Mouse (Mus musculus) MEL (cell line): ENCODE measurements around the gene Gm340. TPM values are rescaled to one million over a fixed set of nuclear protein-coding genes. Genes with fewer than 3 reads are reported as not detected.

ENCODE experiments used
- DNase-seq: peaks from one replicate; pipeline ENCODE4 v3.0.0; 2011; ENCODE audit warnings: low read depth, low spot score
- H3K27ac ChIP-seq: 2 replicates; pipeline ENCODE4 v1.5.1; 2012; ENCODE audit warnings: low read depth, mild to moderate bottlenecking, control low read depth, low read length, moderate library complexity; ENCODE audit not compliant: control insufficient read depth
- H3K27me3 ChIP-seq, 2 experiments: fragments of 150-350 bp in 1 of 2; sonication (generic) in 1 of 2; 2 replicates each; pipeline ENCODE4 v1.6.1; 2012; ENCODE audit warnings: low read length in 2 of 2, mild to moderate bottlenecking in 2 of 2, improper control_type of control experiment in 1 of 2, moderate library complexity in 1 of 2; ENCODE audit not compliant: insufficient read depth in 2 of 2, control insufficient read depth in 1 of 2
- H3K36me3 ChIP-seq, 2 experiments: 2 replicates each; pipeline ENCODE4 v1.6.1; 2012 to 2014; ENCODE audit warnings: low read length in 2 of 2, improper control_type of control experiment in 1 of 2, inconsistent platforms in 1 of 2, mild to moderate bottlenecking in 1 of 2; ENCODE audit not compliant: insufficient read depth in 2 of 2, control insufficient read depth in 1 of 2
- H3K4me1 ChIP-seq, 2 experiments: fragments of 150-350 bp in 1 of 2; sonication (generic) in 1 of 2; 2 replicates each; pipeline ENCODE4 v1.6.1; 2012; ENCODE audit warnings: low read length in 2 of 2, improper control_type of control experiment in 1 of 2, mild to moderate bottlenecking in 1 of 2; ENCODE audit not compliant: insufficient read depth in 2 of 2, control insufficient read depth in 1 of 2
- H3K4me3 ChIP-seq, 2 experiments: fragments of 150-350 bp in 1 of 2; sonication (generic) in 1 of 2; 2 replicates each; pipeline ENCODE4 v1.5.1; 2012; ENCODE audit warnings: low read depth in 2 of 2, low read length in 2 of 2, mild to moderate bottlenecking in 2 of 2, moderate library complexity in 2 of 2, control low read depth in 1 of 2, improper control_type of control experiment in 1 of 2; ENCODE audit not compliant: control insufficient read depth in 1 of 2, insufficient read depth in 1 of 2
- H3K79me2 ChIP-seq: 2 replicates; pipeline ENCODE4 v1.6.1; 2012; ENCODE audit warnings: mild to moderate bottlenecking, low read length, moderate library complexity; ENCODE audit not compliant: control insufficient read depth, poor library complexity, insufficient read depth
- H3K9ac ChIP-seq: 2 replicates; pipeline ENCODE4 v1.6.1; 2012; ENCODE audit warnings: low read depth, mild to moderate bottlenecking, control low read depth, low read length, moderate library complexity; ENCODE audit not compliant: control insufficient read depth, poor library complexity, severe bottlenecking
- H3K9me3 ChIP-seq: fragments of 150-350 bp; sonication (generic); replicated peaks from 2 replicates; pipeline ENCODE4 v1.6.1; 2012; ENCODE audit warnings: mild to moderate bottlenecking, low read length, improper control_type of control experiment, moderate library complexity; ENCODE audit not compliant: insufficient read depth
- BHLHE40 ChIP-seq: IDR thresholded peaks from 2 replicates; pipeline ENCODE4 v1.6.1; 2012; ENCODE audit warnings: low read depth, mild to moderate bottlenecking, inconsistent platforms, low read length, improper control_type of control experiment, borderline replicate concordance
- CHD1 ChIP-seq: IDR thresholded peaks from 2 replicates; pipeline ENCODE4 v1.6.1; 2012; ENCODE audit warnings: low read depth, mild to moderate bottlenecking, inconsistent platforms, low read length, improper control_type of control experiment
- CHD2 ChIP-seq: IDR thresholded peaks from 2 replicates; pipeline ENCODE4 v1.6.1; 2011; ENCODE audit warnings: low read length, improper control_type of control experiment
- E2F4 ChIP-seq: IDR thresholded peaks from 2 replicates; pipeline ENCODE4 v1.6.1; 2011; ENCODE audit warnings: low read depth, low read length, improper control_type of control experiment, borderline replicate concordance
- ELF1 ChIP-seq: IDR thresholded peaks from 2 replicates; pipeline ENCODE4 v1.6.1; 2014; ENCODE audit warnings: low read depth, mild to moderate bottlenecking, inconsistent platforms, low read length, improper control_type of control experiment, moderate library complexity
- EP300 ChIP-seq, 2 experiments: IDR thresholded peaks; 2 replicates each; pipeline ENCODE4 v1.6.1; 2011; ENCODE audit warnings: improper control_type of control experiment in 2 of 2, low read length in 2 of 2, low read depth in 1 of 2, mild to moderate bottlenecking in 1 of 2
- ETS1 ChIP-seq: IDR thresholded peaks from 2 replicates; pipeline ENCODE4 v1.6.1; 2012; ENCODE audit warnings: low read depth, mild to moderate bottlenecking, inconsistent platforms, low read length, improper control_type of control experiment, moderate library complexity
- GABPA ChIP-seq: IDR thresholded peaks from 2 replicates; pipeline ENCODE4 v1.6.1; 2012; ENCODE audit warnings: low read depth, mild to moderate bottlenecking, inconsistent platforms, low read length, improper control_type of control experiment, moderate library complexity
- GATA1 ChIP-seq: IDR thresholded peaks from 2 replicates; pipeline ENCODE4 v1.6.1; 2011; ENCODE audit warnings: low read depth, low read length, improper control_type of control experiment
- MAFK ChIP-seq: IDR thresholded peaks from 2 replicates; pipeline ENCODE4 v1.6.1; 2011; ENCODE audit warnings: low read depth, mild to moderate bottlenecking, low read length, improper control_type of control experiment, borderline replicate concordance
- MAZ ChIP-seq: IDR thresholded peaks from 2 replicates; pipeline ENCODE4 v1.6.1; 2012; ENCODE audit warnings: low read depth, mild to moderate bottlenecking, inconsistent platforms, low read length, improper control_type of control experiment
- MYB ChIP-seq: IDR thresholded peaks from 2 replicates; pipeline ENCODE4 v1.6.1; 2011; ENCODE audit warnings: mild to moderate bottlenecking, low read depth, low read length, improper control_type of control experiment
- MYC ChIP-seq: IDR thresholded peaks from 2 replicates; pipeline ENCODE4 v1.6.1; 2011; ENCODE audit warnings: low read depth, mild to moderate bottlenecking, low read length, improper control_type of control experiment, moderate library complexity
- NELFE ChIP-seq: IDR thresholded peaks from 2 replicates; pipeline ENCODE4 v1.6.1; 2011; ENCODE audit warnings: low read depth, low read length, improper control_type of control experiment
- NRF1 ChIP-seq: IDR thresholded peaks from 2 replicates; pipeline ENCODE4 v1.6.1; 2014; ENCODE audit warnings: low read depth, mild to moderate bottlenecking, inconsistent platforms, low read length, improper control_type of control experiment, moderate library complexity; ENCODE audit not compliant: poor library complexity, insufficient read depth, severe bottlenecking
- POLR2A ChIP-seq, 2 experiments: IDR thresholded peaks; 2 replicates each; pipeline ENCODE4 v1.6.1; 2011 to 2012; ENCODE audit warnings: low read length in 2 of 2, mild to moderate bottlenecking in 2 of 2, control low read depth in 1 of 2, improper control_type of control experiment in 1 of 2, low read depth in 1 of 2, moderate library complexity in 1 of 2; ENCODE audit not compliant: control insufficient read depth in 1 of 2, insufficient read depth in 1 of 2, poor library complexity in 1 of 2
- POLR2AphosphoS2 ChIP-seq: IDR thresholded peaks from 2 replicates; pipeline ENCODE4 v1.6.1; 2011; ENCODE audit warnings: low read length, improper control_type of control experiment
- POLR2AphosphoS5 ChIP-seq: IDR thresholded peaks from 2 replicates; pipeline ENCODE4 v1.6.1; 2012; ENCODE audit warnings: low read depth, borderline replicate concordance, mild to moderate bottlenecking, inconsistent platforms, low read length, moderate library complexity, mixed read lengths
- RAD21 ChIP-seq: IDR thresholded peaks from 2 replicates; pipeline ENCODE4 v1.6.1; 2011; ENCODE audit warnings: mild to moderate bottlenecking, low read depth, low read length, improper control_type of control experiment
- RCOR1 ChIP-seq: IDR thresholded peaks from 2 replicates; pipeline ENCODE4 v1.6.1; 2012; ENCODE audit warnings: low read depth, mild to moderate bottlenecking, inconsistent platforms, low read length, improper control_type of control experiment
- SIN3A ChIP-seq: IDR thresholded peaks from 2 replicates; pipeline ENCODE4 v1.6.1; 2012; ENCODE audit warnings: low read length, improper control_type of control experiment, inconsistent platforms
- TCF12 ChIP-seq: IDR thresholded peaks from 2 replicates; pipeline ENCODE4 v1.6.1; 2014; ENCODE audit warnings: low read depth, mild to moderate bottlenecking, inconsistent platforms, low read length, improper control_type of control experiment, moderate library complexity
- UBTF ChIP-seq: IDR thresholded peaks from 2 replicates; pipeline ENCODE4 v1.6.1; 2012; ENCODE audit warnings: low read depth, mild to moderate bottlenecking, inconsistent platforms, low read length, improper control_type of control experiment, moderate library complexity, borderline replicate concordance; ENCODE audit not compliant: insufficient read depth
- USF1 ChIP-seq: IDR thresholded peaks from 2 replicates; pipeline ENCODE4 v1.6.1; 2014; ENCODE audit warnings: low read depth, mild to moderate bottlenecking, inconsistent platforms, low read length, improper control_type of control experiment, moderate library complexity
- ZC3H11A ChIP-seq: IDR thresholded peaks from 2 replicates; pipeline ENCODE4 v1.6.1; 2012; ENCODE audit warnings: low read depth, mild to moderate bottlenecking, inconsistent platforms, low read length, improper control_type of control experiment
- ZKSCAN1 ChIP-seq: IDR thresholded peaks from 2 replicates; pipeline ENCODE4 v1.6.1; 2012; ENCODE audit warnings: low read depth, mild to moderate bottlenecking, inconsistent platforms, low read length, improper control_type of control experiment, moderate library complexity
- polyA plus RNA-seq, 2 experiments: library from polyadenylated mRNA; stranded (reverse) in 1 of 2; unstranded in 1 of 2; fragments of >175 nt in 1 of 2; fragments of >200 nt in 1 of 2; gene quantifications; 2 replicates each; pipeline versions ENCODE4 v1.2.1 to v1.2.4; 2012; ENCODE audit warnings: low replicate concordance in 2 of 2, low read depth in 1 of 2; ENCODE audit not compliant: insufficient read length in 2 of 2, insufficient read depth in 1 of 2, missing spikeins in 1 of 2
- total RNA-seq: library from RNA; depleted of rRNA; stranded (reverse); fragments of 300-350 nt; gene quantifications from 2 replicates; pipeline ENCODE4 v1.2.3, GENCODE M21; 2012

Gene Gm340
- total and polyA plus RNA-seq, 3 experiments: 11.0 to 38.9 (median 17.4) TPM

- H3K9ac ChIP-seq: no peak overlapping the region
- H3K4me1 ChIP-seq: peaks cover 0 to 4% of the 10 kb centered on the region in 2 experiments; a peak in 2 of 4 replicates
- no peak for TF ChIP-seq MAZ
- no peak for TF ChIP-seq ZKSCAN1
- TF ChIP-seq TCF12: no peak
- TF ChIP-seq BHLHE40: no peak
- no peak for TF ChIP-seq RCOR1
- no peak for TF ChIP-seq GABPA
- no peak for TF ChIP-seq NELFE
- no peak for TF ChIP-seq MYC
- TF ChIP-seq GATA1: 0 out of 2 replicates have a peak, but pooled peaks have one; percentile 23
- no peak for TF ChIP-seq RAD21
- no peak for TF ChIP-seq ELF1
- no peak for TF ChIP-seq MYB
- TF ChIP-seq POLR2AphosphoS5: no peak
- no peak for TF ChIP-seq CHD2
- no peak for TF ChIP-seq NRF1
- TF ChIP-seq USF1: no peak
- peak; percentile 48; the same call in 1 of the 2 replicates for TF ChIP-seq POLR2AphosphoS2
- no peak for TF ChIP-seq ETS1
- TF ChIP-seq CHD1: no peak
- no peak for TF ChIP-seq POLR2A (IDR thresholded peaks at IDR 0.05; ENCODE audit: control insufficient read depth in 1 of 2, insufficient read depth in 1 of 2, low read depth in 1 of 2, low read length in 2 of 2, poor library complexity in 1 of 2)
- no peak for TF ChIP-seq MAFK
- 0 out of 4 replicates have a peak, but pooled peaks of 1 of the 2 experiments have one; percentile 17 for TF ChIP-seq EP300 (IDR thresholded peaks at IDR 0.05; ENCODE audit: low read depth in 1 of 2, low read length in 2 of 2)
- no peaks in the 10 kb centered on the region for H3K9me3 ChIP-seq
- no peaks in the 10 kb centered on the region for H3K79me2 ChIP-seq
- peak; percentile 35 for DNase-seq
- no peak overlapping the region for H3K27ac ChIP-seq
- no peaks in the 10 kb centered on the region for H3K27me3 ChIP-seq
- no peak overlapping the region for H3K4me3 ChIP-seq
- peaks cover 7 to 13% of the 10 kb centered on the region in 2 experiments for H3K36me3 ChIP-seq
Observed at GRCm38 (mm10) chr19:41568791-41569190, 13.4 kb upstream of the Gm340 start.

GRCm38 (mm10) chr19:41573700-41574099 lies 8.5 kb upstream of the Gm340 start:
- H3K27ac ChIP-seq: no peak overlapping the region
- no peaks in the 10 kb centered on the region for H3K9me3 ChIP-seq
- H3K4me1 ChIP-seq: peaks cover 0 to 3% of the 10 kb centered on the region in 2 experiments; a peak in 2 of 4 replicates
- no peaks in the 10 kb centered on the region for H3K79me2 ChIP-seq
- no peak overlapping the region for H3K4me3 ChIP-seq
- no peaks in the 10 kb centered on the region for H3K27me3 ChIP-seq
- H3K9ac ChIP-seq: no peak overlapping the region
- TF ChIP-seq UBTF: no peak
- TF ChIP-seq RAD21: no peak
- no peak for TF ChIP-seq ZC3H11A
- TF ChIP-seq E2F4: no peak
- TF ChIP-seq POLR2AphosphoS2: 0 out of 2 replicates have a peak, but pooled peaks have one; percentile 21
- TF ChIP-seq SIN3A: no peak
- TF ChIP-seq CHD1: no peak
- peaks cover 5 to 9% of the 10 kb centered on the region in 2 experiments for H3K36me3 ChIP-seq
- DNase-seq: no peak
